29 mouse cellular contexts compared by ENCODE assay signal in genomic region chr5:138687453-138687852, GRCm38 (mm10).
DNase-seq lines count a peak whose midpoint lies in the region; ATAC-seq and TF ChIP-seq lines count a peak whose summit lies in the region.
"Had no signal": no experiment of that assay in that cellular context is flagged by ENCODE, and none has a peak within 500 bp of the region (broad histone marks: within the 10 kb centered on the region; RNA-seq: fewer than 3 reads in every experiment).

No protein-coding gene starts in this region.

- DNase-seq in large intestine, adult 2 months (ENCODE audit: low read depth, low spot score), result peak; percentile 19
- DNase-seq in stomach, postnatal 0 days (ENCODE audit: low spot score), result peak; percentile 45
- no peak for DNase-seq in gastrocnemius, adult 8-10 months (ENCODE audit: low spot score in 2 of 2)
- no peak for DNase-seq in heart, adult 2 months
- DNase-seq in testis, postnatal 10 days (ENCODE audit: low spot score), result no peak
- DNase-seq: adrenal gland, adult 2 months; adrenal gland, postnatal 14 days; B cell, adult 2 months; cerebellum, adult 11 months; cerebellum, adult 2 months; cerebellum, adult 9-11 months; cerebellum, postnatal 25 days; forebrain, postnatal 0 days; gastrocnemius, postnatal 10 days; gastrocnemius, postnatal 36 days; heart, adult 11 months; heart, postnatal 10 days; heart, postnatal 36 days had no signal

- no peaks in the 10 kb centered on the region for H3K79me2 ChIP-seq in heart, adult 2 months (replicated peaks; ENCODE audit: control insufficient read depth, insufficient read depth, low read length)

- H3K4me3 ChIP-seq in intestine, embryonic 15.5 days (replicated peaks), result no peak overlapping the region
- no peak overlapping the region for H3K4me3 ChIP-seq in stomach, postnatal 0 days (ENCODE audit: low read depth, low read length)
- H3K4me3 ChIP-seq in heart, adult 2 months, result no peak overlapping the region
- H3K4me3 ChIP-seq: embryonic facial prominence, embryonic 12.5 days; embryonic facial prominence, embryonic 15.5 days; heart, embryonic 12.5 days; heart, embryonic 15.5 days; hindbrain, embryonic 10.5 days had no signal

- WGBS in intestine, embryonic 15.5 days, result 63% methylated on average over 5 of the region's 5 CpGs
- WGBS in large intestine, adult 2 months, result 23% methylated on average over 5 of the region's 5 CpGs
- 43% methylated on average over 5 of the region's 5 CpGs for WGBS in stomach, postnatal 0 days
- WGBS in heart, adult 2 months, result 73% methylated on average over 5 of the region's 5 CpGs

- H3K4me1 ChIP-seq in intestine, embryonic 15.5 days (replicated peaks), result no peaks in the 10 kb centered on the region
- no peaks in the 10 kb centered on the region for H3K4me1 ChIP-seq in stomach, postnatal 0 days (replicated peaks; ENCODE audit: control insufficient read depth, insufficient read depth)
- H3K4me1 ChIP-seq in heart, adult 2 months (ENCODE audit: control insufficient read depth, insufficient read depth, low read length), result no peaks in the 10 kb centered on the region; the same call in 1 of the 2 replicates
- H3K4me1 ChIP-seq: embryonic facial prominence, embryonic 12.5 days; embryonic facial prominence, embryonic 15.5 days; hindbrain, embryonic 10.5 days had no signal

- H3K36me3 ChIP-seq in intestine, embryonic 15.5 days, result no peaks in the 10 kb centered on the region
- no peaks in the 10 kb centered on the region for H3K36me3 ChIP-seq in stomach, postnatal 0 days (ENCODE audit: control insufficient read depth, insufficient read depth, low read length)
- no peaks in the 10 kb centered on the region for H3K36me3 ChIP-seq in heart, adult 2 months (ENCODE audit: control insufficient read depth, insufficient read depth, low read length)
- H3K36me3 ChIP-seq: embryonic facial prominence, embryonic 12.5 days; embryonic facial prominence, embryonic 15.5 days; heart, embryonic 12.5 days; heart, embryonic 15.5 days; hindbrain, embryonic 10.5 days had no signal

- H3K9ac ChIP-seq in intestine, embryonic 15.5 days, result no peak overlapping the region
- H3K9ac ChIP-seq in stomach, postnatal 0 days (ENCODE audit: low read length), result no peak overlapping the region
- no peak overlapping the region for H3K9ac ChIP-seq in heart, adult 2 months (ENCODE audit: low read depth, low read length)
- H3K9ac ChIP-seq: embryonic facial prominence, embryonic 12.5 days; embryonic facial prominence, embryonic 15.5 days; forebrain, postnatal 0 days; heart, embryonic 12.5 days; heart, embryonic 15.5 days; hindbrain, embryonic 14.5 days had no signal

- no peak for TF ChIP-seq POLR2A in heart, adult 2 months (IDR thresholded peaks at IDR 0.05; ENCODE audit: insufficient read depth, low read depth, low read length)

- no peak for TF ChIP-seq EP300 in stomach, postnatal 0 days (optimal IDR thresholded peaks at IDR 0.05)
- no peak for TF ChIP-seq EP300 in heart, adult 2 months (IDR thresholded peaks at IDR 0.05; ENCODE audit: insufficient read depth, low read depth, low read length)

- no peaks in the 10 kb centered on the region for H3K9me3 ChIP-seq in intestine, embryonic 15.5 days
- no peaks in the 10 kb centered on the region for H3K9me3 ChIP-seq in stomach, postnatal 0 days (ENCODE audit: control insufficient read depth, low read length)
- H3K9me3 ChIP-seq: embryonic facial prominence, embryonic 12.5 days; embryonic facial prominence, embryonic 15.5 days; heart, embryonic 12.5 days; heart, embryonic 15.5 days; hindbrain, embryonic 10.5 days had no signal

- no peak overlapping the region for H3K27ac ChIP-seq in intestine, embryonic 15.5 days
- H3K27ac ChIP-seq in stomach, postnatal 0 days (replicated peaks), result no peak overlapping the region
- H3K27ac ChIP-seq in heart, adult 2 months, result no peak overlapping the region
- H3K27ac ChIP-seq: embryonic facial prominence, embryonic 12.5 days; embryonic facial prominence, embryonic 15.5 days; heart, embryonic 15.5 days; hindbrain, embryonic 10.5 days; hindbrain, embryonic 14.5 days; hindbrain, postnatal 0 days had no signal

- H3K4me2 ChIP-seq in intestine, embryonic 15.5 days (replicated peaks), result no peak overlapping the region
- no peak overlapping the region for H3K4me2 ChIP-seq in stomach, postnatal 0 days (replicated peaks; ENCODE audit: low read depth)
- H3K4me2 ChIP-seq: embryonic facial prominence, embryonic 12.5 days; embryonic facial prominence, embryonic 15.5 days; heart, embryonic 12.5 days; heart, embryonic 15.5 days; hindbrain, embryonic 14.5 days had no signal

- peak; percentile 68 for ATAC-seq in intestine, embryonic 15.5 days
- ATAC-seq in stomach, postnatal 0 days (ENCODE audit: low FRiP score, low TSS enrichment), result peak; percentile 89
- ATAC-seq: forebrain, embryonic 14.5 days; forebrain, postnatal 0 days; hindbrain, postnatal 0 days; inflammation-experienced regulatory T-cells, adult 6 months had no signal

- intact Hi-C loops in heart, adult 2 months (cut with DNase I), result no loop called here

- TF ChIP-seq CTCF in stomach, postnatal 0 days (IDR thresholded peaks at IDR 0.05; ENCODE audit: low read depth), result no peak
- TF ChIP-seq CTCF in heart, adult 2 months (IDR thresholded peaks at IDR 0.05), result no peak

- H3K27me3 ChIP-seq in intestine, embryonic 15.5 days (replicated peaks), result no peaks in the 10 kb centered on the region
- H3K27me3 ChIP-seq in stomach, postnatal 0 days (ENCODE audit: control insufficient read depth, insufficient read depth, low read length), result no peaks in the 10 kb centered on the region
- H3K27me3 ChIP-seq in heart, adult 2 months (ENCODE audit: control insufficient read depth, insufficient read depth, low read length), result no peaks in the 10 kb centered on the region
- H3K27me3 ChIP-seq: CH12.LX; embryonic facial prominence, embryonic 12.5 days; embryonic facial prominence, embryonic 15.5 days; heart, embryonic 12.5 days; heart, embryonic 15.5 days had no signal

Comparison
In these comparisons a context has a peak if more than half of its experiments do, and no peak if none do; other contexts are left out.
1. DNase-seq: peak in large intestine, adult 2 months (single experiment) and stomach, postnatal 0 days (single experiment); none in gastrocnemius, adult 8-10 months (0 of 2), heart, adult 2 months (0 of 2) and testis, postnatal 10 days (single experiment).